Mouse (Mus musculus): ENCODE results near the gene Traf3. TPM values are rescaled to one million over a fixed set of nuclear protein-coding genes. Genes with fewer than 3 reads are reported as not detected.

The Traf3 gene
- total RNA-seq, 2 experiments from 2014 or later, result 10.1 to 10.7 TPM

DNA sequence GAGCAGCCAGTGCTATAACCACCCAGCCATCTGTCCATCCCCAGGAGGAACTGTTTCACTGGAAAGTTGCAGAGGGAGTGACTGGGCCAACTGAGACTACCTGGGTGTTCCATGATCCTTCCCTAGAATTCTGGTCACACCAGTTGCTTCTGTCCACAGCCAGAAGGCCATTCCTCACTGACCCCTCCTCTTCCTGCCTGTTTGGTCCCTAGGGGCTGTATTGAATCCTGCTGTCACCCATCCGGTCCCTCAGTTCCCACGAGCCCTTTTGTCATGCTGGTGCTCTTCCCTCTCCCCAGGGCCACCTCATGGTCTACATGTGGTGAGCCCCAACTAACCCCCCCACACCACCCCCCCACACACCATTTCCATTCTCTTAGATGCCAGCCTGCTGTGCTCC is 24.7 kb downstream of the Traf3 start:
- intact Hi-C loops (cut with DNase I), result no loop called here
- no peak for DNase-seq

DNA sequence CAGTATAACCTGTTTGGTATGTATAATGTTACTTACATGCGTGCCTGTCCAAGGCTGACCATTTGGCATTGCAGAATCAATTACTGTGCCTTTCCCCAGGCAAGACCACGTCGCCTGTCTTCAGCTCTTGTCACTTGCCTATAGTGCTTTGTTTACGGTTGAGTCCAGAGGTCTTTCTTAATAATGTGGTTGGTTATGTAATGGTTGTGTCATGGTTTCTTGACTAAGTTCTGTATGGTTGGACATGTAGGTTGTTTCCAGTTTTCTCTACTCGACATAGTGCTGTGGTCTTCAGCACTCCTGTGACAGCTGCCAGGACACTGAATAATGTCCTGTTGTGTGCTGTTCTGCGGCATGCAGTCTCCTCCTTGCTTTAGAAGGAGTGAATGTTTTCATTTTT is 26.6 kb downstream of the Traf3 start:
- intact Hi-C loops (cut with DNase I), result no loop called here
- no peak for DNase-seq

DNA sequence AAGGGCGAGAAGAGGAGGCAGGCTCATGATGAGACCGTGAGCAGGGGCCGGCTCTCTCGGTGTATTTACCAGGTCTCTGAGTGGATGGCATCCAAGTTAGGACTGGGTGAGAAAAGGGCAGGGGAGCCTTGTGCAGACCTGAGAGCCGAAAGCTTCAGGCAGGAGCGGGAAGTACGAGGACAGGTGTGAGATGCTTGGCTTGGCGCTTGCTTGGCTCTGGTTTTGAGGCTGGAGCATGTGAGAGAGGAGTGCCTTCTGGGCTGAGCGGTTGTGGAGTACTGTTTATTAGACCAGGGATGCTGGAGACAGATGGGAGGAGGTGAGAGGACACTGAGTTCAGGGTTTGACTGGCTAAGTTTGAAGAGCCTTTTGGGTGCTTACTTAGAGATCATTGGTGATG is 27.2 kb downstream of the Traf3 start:
- intact Hi-C loops (cut with DNase I), result no loop called here
- DNase-seq, result no peak

DNA sequence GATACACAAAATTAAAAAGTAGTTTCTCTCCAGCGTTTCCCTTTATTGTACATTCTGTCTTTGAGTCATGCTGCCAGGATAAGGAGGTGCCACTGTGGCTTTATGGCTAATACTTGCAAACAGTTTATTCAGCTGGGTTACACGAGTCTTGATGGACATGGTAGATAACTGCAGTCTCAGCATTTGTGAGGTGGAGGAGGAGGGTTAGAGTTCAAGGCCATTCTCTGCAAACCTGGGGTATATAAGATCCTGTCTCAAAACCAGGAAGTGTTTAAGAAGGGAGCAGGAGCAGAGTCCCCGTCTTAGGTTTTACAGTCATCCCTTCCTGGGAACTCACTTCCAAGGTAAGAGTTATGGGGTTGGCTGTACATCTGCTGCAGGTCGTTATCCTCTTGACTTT is 30.4 kb downstream of the Traf3 start:
- intact Hi-C loops (cut with DNase I), result no loop called here
- no peak for DNase-seq

DNA sequence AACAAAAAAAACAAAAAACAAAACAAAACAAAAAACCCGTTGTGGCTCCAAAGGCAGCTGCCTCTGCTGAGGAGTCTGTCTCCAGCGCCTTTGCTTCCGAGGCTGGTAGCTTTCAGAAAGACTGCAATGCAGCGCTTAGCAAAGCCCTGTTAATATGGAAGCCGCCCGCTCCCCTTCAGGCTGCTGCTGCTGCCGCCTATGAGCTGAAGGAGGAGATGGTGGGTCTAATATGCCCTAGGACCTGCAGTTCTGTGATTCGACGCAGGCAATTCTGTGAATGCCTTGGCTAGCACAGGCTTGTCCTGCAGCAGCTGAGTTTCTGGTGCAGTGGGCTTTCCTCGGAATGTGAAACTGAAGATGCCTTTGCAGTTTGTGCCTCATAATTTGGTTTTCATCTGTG is 36.9 kb downstream of the Traf3 start:
- intact Hi-C loops (cut with DNase I), result no loop called here
- DNase-seq, result no peak

DNA sequence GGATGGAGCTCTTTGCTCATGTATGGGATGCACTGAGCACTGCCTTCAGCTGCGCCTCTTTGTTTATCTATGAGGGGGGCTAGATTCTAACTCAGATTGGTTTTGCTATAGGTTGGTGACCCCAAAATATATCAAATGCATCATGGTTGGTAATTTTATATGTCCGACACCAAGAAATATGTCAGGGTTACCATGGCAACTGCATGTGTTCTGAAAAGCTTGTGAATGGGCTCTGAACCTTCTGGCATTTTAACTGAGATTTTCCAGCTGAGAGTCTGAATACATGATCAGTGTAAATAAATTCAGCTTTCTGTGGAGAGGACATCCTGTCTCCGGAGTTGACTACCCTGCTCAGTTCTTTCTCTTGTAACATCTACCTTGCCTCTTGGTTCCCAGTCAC is 37.8 kb downstream of the Traf3 start:
- no peak for DNase-seq
- intact Hi-C loops (cut with DNase I), result no loop called here

DNA sequence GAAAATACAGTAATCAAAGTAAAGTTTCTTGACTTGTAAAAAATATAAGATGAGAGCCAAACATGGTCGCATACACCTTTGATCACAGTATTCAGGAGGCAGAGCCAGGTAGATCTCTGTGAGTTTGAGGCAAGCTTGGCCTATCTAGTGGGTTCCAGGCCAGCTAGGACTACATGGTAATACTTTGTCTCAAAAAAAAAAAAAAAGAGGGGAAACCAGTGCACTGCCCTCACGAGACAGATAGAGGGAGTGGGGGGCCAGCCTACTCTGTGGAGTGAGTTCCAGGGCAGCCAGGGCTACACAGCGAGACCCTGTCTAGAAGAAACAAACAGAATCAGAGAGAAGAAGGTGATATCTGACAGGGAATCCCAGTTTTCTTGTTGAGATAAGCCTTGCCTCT is 41.5 kb downstream of the Traf3 start:
- intact Hi-C loops (cut with DNase I), result no loop called here
- no peak for DNase-seq

DNA sequence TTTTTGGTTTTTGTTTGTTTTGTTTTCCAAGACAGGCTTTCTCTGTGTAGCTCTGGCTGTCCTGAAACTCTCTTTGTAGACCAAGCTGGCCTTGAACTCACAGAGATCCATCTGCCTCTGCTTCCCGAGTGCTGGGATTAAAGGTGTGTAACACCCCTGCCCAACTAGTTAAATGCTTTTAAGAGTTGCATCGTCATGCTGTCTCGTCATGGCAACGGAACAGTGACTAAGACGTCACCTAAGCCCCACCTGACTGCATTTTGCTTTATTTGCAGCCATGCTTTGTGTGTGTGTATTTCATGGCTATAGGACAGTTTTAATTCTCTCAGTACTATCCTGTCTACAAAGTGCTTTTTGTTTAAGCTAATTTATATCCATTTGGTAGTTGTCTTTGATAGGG is 45.6 kb downstream of the Traf3 start:
- intact Hi-C loops (cut with DNase I), result no loop called here
- no peak for DNase-seq

DNA sequence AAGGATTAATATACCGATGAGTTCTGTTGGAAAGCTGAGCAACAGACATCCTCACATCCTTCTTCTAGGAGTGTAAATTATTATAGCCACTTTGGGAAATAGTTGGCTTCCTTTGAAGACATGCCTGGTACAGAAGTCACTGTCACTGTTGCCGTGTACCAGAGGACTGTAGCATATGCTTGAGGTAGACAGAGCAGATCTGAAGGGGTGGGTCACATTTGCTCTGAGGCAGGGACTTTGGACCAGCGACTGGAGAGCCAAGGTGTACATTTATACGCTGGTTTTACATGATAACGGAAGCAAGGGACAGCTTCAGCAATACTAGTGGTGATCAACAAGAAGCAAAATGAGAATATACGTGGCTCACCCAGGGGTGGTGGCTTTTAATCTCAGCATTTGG is 52.7 kb downstream of the Traf3 start:
- intact Hi-C loops (cut with DNase I), result no loop called here
- no peak for DNase-seq

DNA sequence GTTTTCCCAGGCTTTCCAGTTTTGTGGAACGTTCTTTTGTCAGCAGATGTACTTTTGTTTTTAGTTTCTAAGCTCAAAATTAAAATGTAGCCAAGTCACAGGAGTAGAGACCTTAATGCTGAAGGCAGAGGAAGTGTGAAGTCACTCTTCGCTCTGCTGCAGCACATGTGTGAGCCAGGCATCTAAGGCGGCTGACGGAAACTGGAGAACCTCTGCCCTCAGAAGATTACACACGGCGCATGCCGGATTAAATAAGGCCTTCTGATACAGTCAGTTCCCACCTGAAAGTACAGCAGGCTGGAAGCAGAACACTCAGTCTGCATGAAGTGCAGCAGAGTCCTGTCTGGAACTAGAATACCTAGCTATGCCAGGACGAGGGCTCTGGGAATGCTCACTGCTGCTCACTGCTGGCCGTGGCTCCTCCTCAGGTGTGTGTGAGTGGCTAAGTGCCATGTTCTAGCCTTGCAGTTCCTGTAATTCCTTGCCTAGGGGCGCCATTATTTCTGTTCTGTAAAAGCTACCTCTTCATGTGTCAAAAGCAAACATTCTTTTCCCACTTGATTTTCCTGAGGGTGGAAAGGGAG is 59.1 kb downstream of the Traf3 start:
- intact Hi-C loops (cut with DNase I), result no loop called here

DNA sequence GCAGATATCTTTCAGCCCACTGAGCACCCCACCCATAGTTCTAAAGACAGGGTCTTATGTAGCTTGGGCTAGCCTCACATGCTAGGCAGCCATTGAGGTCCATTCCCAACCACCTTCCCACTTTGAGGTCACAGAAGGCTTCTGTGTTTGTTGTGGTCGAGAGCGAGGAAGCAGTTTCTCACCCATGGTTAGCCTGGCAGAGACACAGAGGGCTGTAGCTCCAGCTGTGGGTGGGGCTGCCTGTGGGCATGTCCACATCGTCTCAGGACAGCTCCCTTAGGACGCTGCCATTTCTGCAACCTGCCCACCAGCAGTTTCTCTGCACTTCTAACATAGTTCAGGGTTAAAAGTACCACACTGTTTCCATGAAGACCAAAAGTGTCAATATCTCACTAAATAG is 61.2 kb downstream of the Traf3 start:
- no peak for DNase-seq
- intact Hi-C loops (cut with DNase I), result no loop called here

More for the DNA sequence above, 59.1 kb downstream of the Traf3 start:
- no peak for DNase-seq

DNA sequence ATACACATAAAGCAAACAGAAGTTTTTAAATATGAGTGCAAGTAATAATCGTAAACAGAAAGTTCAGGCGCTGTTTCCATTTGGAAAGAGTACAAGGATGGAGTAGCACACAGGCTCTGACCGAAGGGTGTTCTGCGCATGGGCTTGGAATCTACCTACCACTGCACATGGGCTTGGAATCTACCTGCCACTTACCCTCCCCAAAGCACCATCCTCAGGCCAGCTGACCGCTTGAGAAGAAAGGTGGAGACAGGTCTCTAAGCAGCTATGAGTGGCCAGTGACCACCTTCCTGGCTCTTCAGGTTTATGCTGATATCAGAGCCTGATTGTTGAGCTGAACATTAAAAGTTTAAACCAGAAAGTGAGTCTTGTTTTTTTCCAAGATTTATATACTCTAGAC is 62.3 kb downstream of the Traf3 start:
- DNase-seq, result no peak
- intact Hi-C loops (cut with DNase I), result no loop called here

DNA sequence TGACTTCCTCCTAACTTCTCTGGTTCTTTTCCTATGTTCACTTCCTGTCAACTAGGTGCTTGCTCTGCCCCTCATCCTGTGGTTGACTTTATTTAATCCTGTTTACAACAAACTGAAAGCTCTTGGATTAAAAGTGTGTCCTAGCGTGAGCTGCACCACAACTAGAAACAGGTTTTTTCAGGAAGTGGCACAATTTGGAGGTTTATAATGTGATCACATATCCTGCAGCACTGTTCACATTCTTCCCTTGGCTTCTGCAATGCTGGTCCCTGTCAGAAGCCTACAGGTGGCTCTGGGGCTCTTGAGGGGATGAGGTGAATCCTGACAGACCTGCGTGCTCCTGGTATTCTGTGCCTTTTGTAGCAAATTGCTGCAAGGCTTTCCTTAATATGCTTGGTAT is 64.6 kb downstream of the Traf3 start:
- DNase-seq, result no peak
- intact Hi-C loops (cut with DNase I), result no loop called here

DNA sequence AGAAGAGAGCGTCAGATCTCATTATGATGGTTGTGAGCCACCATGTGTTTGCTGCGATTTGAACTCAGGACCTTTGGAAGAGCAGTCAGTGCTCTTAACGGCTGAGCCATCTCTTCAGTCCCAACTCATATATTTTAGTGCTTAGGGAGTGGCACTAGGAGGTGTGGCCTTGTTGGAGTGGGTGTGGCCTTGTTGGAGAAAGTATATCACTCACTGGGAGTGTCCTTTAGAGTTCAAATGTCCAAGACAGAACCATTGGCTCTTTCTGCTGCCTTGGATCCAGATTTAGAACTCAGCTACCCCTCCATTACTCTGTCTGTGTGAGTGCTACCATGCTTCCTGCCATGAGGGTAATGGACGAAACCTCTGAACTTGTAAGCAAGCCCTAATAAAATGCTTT is 67.6 kb downstream of the Traf3 start:
- intact Hi-C loops (cut with DNase I), result no loop called here
- DNase-seq, result no peak

DNA sequence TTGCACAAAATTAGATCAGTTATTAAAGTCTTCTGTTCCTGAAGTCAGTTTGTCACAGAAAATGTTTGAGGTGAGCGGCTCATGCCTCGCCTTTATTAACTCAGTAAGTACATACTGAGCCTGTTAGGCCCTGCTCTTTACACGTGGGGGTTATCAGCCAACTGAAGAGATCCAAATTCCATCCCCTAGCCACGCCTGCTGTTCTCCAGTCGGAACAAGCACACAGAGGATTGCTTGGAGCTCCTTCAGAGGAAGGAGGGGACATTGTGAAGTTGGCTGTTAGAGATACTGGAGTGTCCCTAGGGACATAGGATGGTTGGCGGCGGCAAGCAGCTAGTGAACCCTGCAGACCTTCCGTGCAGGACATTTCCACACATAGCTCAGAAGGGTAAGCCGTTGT is 68.2 kb downstream of the Traf3 start:
- intact Hi-C loops (cut with DNase I), result no loop called here
- no peak for DNase-seq

DNA sequence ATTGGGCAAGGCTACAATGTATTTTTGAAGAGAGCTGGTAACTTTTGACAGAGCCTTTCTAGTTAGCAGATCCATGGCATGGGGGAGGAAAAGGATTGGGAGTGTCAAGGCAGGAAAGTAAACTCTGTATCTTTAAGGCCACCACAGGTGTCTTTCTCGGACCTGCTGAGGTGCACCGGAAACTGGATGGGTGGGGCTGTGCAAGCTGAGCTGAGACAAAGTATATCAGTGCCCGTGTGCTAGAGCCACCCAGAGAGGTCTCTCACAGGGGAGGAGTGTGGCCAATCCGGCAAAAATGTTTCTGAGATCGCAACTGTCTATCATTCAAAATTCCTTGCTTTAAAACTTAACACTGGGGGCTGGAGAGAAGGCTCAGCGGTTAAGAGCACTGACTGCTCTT is 69.5 kb downstream of the Traf3 start:
- DNase-seq, result no peak
- intact Hi-C loops (cut with DNase I), result no loop called here

DNA sequence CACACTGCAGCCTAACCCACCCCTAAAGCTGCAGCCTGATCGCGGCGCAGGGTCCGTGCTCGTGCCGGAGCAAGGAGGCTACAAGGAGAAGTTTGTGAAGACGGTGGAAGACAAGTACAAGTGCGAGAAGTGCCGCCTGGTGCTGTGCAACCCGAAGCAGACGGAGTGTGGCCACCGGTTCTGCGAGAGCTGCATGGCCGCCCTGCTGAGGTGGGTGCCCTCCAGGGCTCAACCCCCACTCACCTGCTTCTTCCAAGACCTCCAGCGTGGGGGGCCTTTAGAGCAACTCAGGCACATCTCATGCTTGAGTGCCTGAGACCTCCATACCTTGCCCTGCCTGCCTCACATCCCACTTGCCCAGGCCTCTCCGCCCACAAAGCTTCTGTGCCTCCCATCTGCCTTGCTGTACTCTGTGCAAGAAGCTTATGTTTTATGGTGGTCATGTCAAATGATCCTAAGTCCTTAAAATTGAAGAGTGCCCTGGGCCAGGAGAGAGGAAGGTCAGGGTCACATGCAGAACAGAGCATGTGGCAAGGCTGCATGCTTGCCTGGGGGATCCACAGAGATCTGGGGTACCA is 71.5 kb downstream of the Traf3 start:
- no peak for DNase-seq
- intact Hi-C loops (cut with DNase I), result no loop called here

DNA sequence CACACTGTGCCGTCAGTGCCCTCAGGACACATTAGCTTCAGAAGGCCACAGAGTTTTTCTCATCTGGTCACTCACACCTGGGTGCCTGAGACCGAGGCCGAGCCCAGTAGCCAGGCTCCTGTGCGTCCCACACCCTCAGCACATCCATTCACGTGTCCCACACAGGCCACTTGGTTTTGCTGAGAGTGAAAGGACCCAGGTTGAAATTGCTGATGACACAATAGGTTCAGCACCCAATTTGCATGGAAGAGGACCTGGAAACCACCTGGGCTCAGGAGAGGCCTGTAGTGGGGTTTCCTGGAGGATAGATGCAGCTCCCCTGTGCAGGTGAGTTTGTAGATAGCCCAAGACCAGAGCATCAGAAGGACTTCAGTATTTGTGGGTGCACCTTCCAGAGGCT is 72.2 kb downstream of the Traf3 start:
- intact Hi-C loops (cut with DNase I), result no loop called here
- DNase-seq, result no peak

DNA sequence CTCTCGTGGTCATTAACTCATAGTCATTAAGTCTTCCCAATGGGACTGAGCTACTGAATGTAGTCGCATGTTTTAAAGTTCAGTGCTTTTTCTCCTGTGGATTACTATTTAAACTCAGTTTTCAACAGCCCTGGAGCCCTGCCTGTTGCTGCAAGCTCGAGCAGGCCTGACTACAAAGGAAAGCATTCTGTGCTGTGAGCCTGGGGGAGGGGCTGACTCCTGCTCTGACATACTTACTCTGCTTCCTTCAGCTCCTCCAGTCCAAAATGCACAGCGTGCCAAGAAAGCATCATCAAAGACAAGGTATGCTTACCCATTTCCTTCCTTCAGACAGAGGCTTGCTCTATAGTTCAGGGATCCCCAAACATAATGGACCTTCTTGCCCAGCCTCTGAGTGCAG is 72.6 kb downstream of the Traf3 start:
- intact Hi-C loops (cut with DNase I), result no loop called here
- DNase-seq, result no peak

DNA sequence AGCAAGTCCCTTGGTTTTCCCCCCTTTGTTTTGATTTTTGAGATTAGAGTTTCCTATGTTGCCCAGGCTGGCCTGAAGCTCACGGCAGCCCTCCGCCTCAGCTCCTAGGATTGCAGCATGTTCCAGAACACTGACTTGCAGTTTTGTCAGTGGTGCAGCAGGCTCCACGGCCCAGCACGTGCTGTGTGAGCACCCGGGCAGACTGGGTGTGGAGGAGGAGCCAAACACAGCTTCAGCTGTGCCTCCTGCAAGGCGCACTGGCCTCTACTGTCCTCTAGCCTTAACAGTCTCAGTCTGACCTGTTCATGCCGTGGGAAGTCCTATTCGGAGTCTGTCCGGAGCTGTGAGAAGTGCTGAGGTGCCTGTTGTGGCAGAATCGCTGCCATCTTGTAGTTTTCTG is 73.8 kb downstream of the Traf3 start:
- intact Hi-C loops (cut with DNase I), result no loop called here
- no peak for DNase-seq

DNA sequence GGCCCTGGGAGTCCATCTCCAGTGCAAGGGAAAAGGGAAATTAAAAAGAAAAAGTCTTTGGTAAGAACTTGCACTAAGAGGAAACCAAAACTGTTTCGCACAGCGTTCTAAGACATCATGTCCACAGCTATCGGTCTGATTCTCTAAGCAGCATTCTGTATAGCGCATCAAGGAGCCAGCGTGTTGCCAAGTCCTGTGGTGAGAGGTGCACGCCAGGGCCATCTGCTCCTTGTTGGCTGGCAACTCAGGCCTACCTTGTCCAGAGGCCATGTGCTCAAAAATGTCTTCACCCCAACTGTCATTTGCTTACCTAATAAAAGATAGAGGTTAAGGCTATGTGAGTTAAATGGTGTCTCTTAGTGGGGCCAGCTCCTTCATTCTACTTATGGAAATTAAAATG is 75.7 kb downstream of the Traf3 start:
- intact Hi-C loops (cut with DNase I), result no loop called here
- DNase-seq, result no peak

DNA sequence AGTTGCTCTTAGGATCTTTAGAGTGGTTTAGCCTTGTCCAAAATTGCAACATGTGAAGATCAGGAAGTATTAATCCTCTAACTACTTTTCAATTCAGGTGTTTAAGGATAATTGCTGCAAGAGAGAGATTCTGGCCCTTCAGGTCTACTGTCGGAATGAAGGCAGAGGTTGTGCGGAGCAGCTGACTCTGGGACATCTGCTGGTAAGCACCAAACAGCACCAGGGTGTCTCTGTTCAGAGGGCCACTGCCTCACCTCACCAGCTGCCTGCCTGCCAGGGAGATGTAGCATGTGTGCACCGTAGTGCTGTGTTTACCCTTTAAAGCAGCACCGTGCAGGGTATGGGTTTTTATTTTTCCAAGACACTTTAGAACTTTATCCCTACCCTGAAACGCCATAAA is 76.2 kb downstream of the Traf3 start:
- intact Hi-C loops (cut with DNase I), result no loop called here
- DNase-seq, result no peak

DNA sequence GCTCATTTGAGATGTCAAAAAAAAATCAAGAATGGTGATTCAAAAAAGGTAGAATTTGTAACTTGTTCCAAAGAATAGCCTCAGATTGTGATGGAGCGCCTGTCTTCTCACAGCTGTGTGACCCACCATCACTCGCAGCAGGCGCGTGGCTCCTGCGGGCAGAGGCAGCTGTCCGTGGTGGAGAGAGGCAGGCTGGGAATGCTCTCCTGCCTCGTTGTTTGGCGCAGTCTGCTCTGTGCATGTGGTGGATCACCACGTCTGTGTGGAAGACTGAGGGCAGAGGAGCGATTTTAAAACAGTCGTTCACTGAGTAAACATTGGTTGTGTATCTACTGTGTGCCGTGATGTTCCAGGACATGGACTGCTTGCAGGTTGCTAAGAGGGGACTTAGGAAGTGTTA is 77.6 kb downstream of the Traf3 start:
- intact Hi-C loops (cut with DNase I), result no loop called here
- DNase-seq, result no peak
